Comparison of ENCODE assay signal across 12 mouse cellular contexts in the genomic region with DNA sequence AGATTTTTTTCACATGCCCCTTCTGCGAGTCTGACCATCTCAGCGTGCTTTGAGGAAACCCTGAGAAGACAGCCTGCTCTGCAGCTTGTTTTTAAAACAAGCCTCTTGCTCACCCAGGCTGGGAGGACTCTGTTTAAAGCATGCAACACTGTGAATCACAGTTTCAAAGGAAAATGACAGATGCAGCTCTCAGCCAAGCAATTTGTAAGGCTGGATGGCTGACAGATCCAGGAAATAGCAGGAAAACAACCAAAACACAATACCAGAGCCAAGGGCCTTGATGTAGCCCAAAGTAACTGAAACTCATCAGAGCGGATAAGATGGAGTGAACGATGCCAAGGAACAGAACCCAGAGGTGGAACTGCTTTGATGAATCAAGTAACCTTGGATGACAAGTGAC. TPM values are rescaled to one million over a fixed set of nuclear protein-coding genes. Genes with fewer than 3 reads are reported as not detected.
DNase-seq lines count a peak whose midpoint lies in the region; ATAC-seq lines count a peak whose summit lies in the region.
"Had no signal": no experiment of that assay in that cellular context is flagged by ENCODE, and none has a peak within 500 bp of the region (broad histone marks: within the 10 kb centered on the region; RNA-seq: fewer than 3 reads in every experiment).

No protein-coding gene starts in this region.

- H3K4me3 ChIP-seq in forebrain, embryonic 16.5 days (replicated peaks; ENCODE audit: low read length) = no peak overlapping the region
- H3K4me3 ChIP-seq: lung, embryonic 15.5 days had no signal

- peaks cover 6% of the 10 kb centered on the region for H3K4me1 ChIP-seq in forebrain, embryonic 16.5 days (replicated peaks; ENCODE audit: control insufficient read depth, insufficient read depth, low read length)

- no peaks in the 10 kb centered on the region for H3K36me3 ChIP-seq in forebrain, embryonic 16.5 days (ENCODE audit: control insufficient read depth, insufficient read depth)
- H3K36me3 ChIP-seq: lung, embryonic 15.5 days had no signal

- peak; percentile 90 for ATAC-seq in forebrain, embryonic 16.5 days
- ATAC-seq: midbrain, embryonic 16.5 days had no signal

- 0 out of 2 replicates have a peak overlapping the region, but pooled peaks have one; percentile 8 for H3K4me2 ChIP-seq in forebrain, embryonic 16.5 days (ENCODE audit: low read length)
- H3K4me2 ChIP-seq: lung, embryonic 15.5 days had no signal

- intact Hi-C loops in heart, postnatal 10 days (cut with DNase I) = no loop called here
- intact Hi-C loops in left cerebral cortex, postnatal 4 days (cut with DNase I) = no loop called here

- 0 out of 2 replicates have a peak overlapping the region, but pooled peaks have one; percentile 23 for H3K27ac ChIP-seq in forebrain, embryonic 16.5 days (ENCODE audit: low read length)
- H3K27ac ChIP-seq: lung, embryonic 15.5 days had no signal

- DNase-seq in heart, postnatal 10 days = peak; percentile 18 to 25
- no peak for DNase-seq in heart, postnatal 4 days
- DNase-seq in brain, embryonic 18.5 days (ENCODE audit: low read depth, low spot score) = peak; percentile 76
- peak; percentile 13 for DNase-seq in left cerebral cortex, postnatal 4 days
- DNase-seq in testis, postnatal 10 days (ENCODE audit: low spot score) = no peak
- no peak for DNase-seq in adipocyte (ENCODE audit: low spot score)
- no peak for DNase-seq in adrenal gland, postnatal 4 days (ENCODE audit: low spot score in 2 of 2)
- DNase-seq: gastrocnemius, postnatal 14 days; kidney, adult 8-10 months had no signal

- no peaks in the 10 kb centered on the region for H3K27me3 ChIP-seq in forebrain, embryonic 16.5 days (replicated peaks; ENCODE audit: control insufficient read depth, insufficient read depth, low read length)
- H3K27me3 ChIP-seq: lung, embryonic 15.5 days had no signal

- WGBS in forebrain, embryonic 16.5 days = 29% methylated on average over 4 of the region's 4 CpGs

- H3K9me3 ChIP-seq in forebrain, embryonic 16.5 days (ENCODE audit: control insufficient read depth, low read length) = no peaks in the 10 kb centered on the region
- H3K9me3 ChIP-seq: lung, embryonic 15.5 days had no signal

- no peak overlapping the region for H3K9ac ChIP-seq in forebrain, embryonic 16.5 days (replicated peaks; ENCODE audit: low read depth, low read length)
- H3K9ac ChIP-seq: lung, embryonic 15.5 days had no signal

RNA-seq across cellular contexts. Expression of a gene that starts 24.8 kb away (rescaled TPM):
- 10 to 100 TPM; 32.8 to 35.0 TPM for total RNA-seq in heart, postnatal 10 days (2021)
- 10 to 100 TPM; 41.0 to 42.0 TPM for total RNA-seq in heart, postnatal 4 days (2021)
- 16.4 and 19.1 TPM in 2 replicates for polyA plus RNA-seq in forebrain, embryonic 16.5 days (2015; fragmentation: Nextera tagmentation; extraction: Ambion mirVana)
- 10 to 100 TPM; 25.5 to 27.0 TPM for total RNA-seq in left cerebral cortex, postnatal 4 days (2021)
- 10 to 100 TPM; 54.0 to 58.1 TPM for total RNA-seq in adrenal gland, postnatal 4 days (2021)

Comparison
In these comparisons a context has a peak if more than half of its experiments do, and no peak if none do; other contexts are left out.
1. DNase-seq: peak in heart, postnatal 10 days (2 of 2), brain, embryonic 18.5 days (single experiment) and left cerebral cortex, postnatal 4 days (single experiment); none in heart, postnatal 4 days (single experiment), testis, postnatal 10 days (single experiment), adipocyte (single experiment) and adrenal gland, postnatal 4 days (0 of 2).